Mouse (Mus musculus): ENCODE measurements at regions not wholly inside any gene's neighbourhood (a gene's known extent, or its start where the extent isn't known, plus 50 kb on each side); places are given as distances from the start of the nearest gene placed in this dataset.

DNA sequence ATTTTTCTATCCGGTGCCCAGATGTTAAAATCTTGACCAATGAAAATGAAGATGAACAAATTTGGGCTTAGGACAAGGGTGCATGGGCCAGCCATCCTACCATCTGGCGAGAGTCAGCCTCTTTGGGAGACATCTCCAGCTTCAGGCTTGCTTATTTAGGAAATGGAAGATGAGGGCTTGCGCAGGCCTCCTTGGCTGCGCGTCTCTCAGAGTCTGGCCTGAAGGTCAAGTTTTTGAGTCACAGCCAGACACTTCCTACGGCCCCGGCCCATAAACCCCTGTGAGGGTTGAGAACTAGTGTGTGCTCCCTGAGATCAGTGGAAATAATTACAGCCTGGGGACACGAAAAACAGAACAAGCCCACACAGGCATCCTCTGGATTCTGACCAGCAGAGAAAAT, 300.7 kb upstream of the Arglu1 start:
- no peak for ATAC-seq
- no peak overlapping the region for H3K27ac ChIP-seq (ENCODE audit: low read length)

DNA sequence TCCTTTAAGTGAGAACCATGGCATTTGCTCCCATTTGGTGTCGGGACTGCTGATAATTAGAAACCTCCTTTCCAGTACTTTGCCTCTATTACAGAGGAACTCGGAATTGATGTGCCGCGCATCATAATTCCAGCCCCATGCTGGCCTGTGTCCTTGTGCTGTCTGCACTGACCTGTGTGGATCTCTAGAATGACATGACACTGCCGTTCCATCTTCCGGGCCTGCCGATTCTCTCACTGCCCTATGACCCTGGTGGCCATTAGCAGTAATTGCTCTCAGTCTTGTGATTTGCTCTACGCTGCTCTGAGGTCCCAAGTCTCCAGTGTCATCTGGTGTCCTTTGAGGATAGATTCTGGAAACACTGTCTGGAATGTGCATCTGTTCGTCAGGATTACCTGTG, 295.7 kb upstream of the Arglu1 start:
- 72% methylated on average over 9 of the region's 9 CpGs for WGBS

More for the DNA sequence above, 300.7 kb upstream of the Arglu1 start:
- Histone ChIP-seq H3K9ac (ENCODE audit: low read depth, low read length) (no peak overlapping the region), H3K4me2 (ENCODE audit: low read depth, low read length) (no peak overlapping the region), H3K36me3 (ENCODE audit: control insufficient read depth, insufficient read depth, low read length) (no peaks in the 10 kb centered on the region), H3K27me3 (replicated peaks; ENCODE audit: control insufficient read depth, insufficient read depth, low read length) (no peaks in the 10 kb centered on the region), H3K9me3 (ENCODE audit: control insufficient read depth, low read length) (no peaks in the 10 kb centered on the region), H3K4me1 (ENCODE audit: control insufficient read depth, insufficient read depth, low read length) (peaks cover 16% of the 10 kb centered on the region), H3K4me3 (ENCODE audit: low read length) (no peak overlapping the region)
- 62% methylated on average over 8 of the region's 8 CpGs for WGBS

DNA sequence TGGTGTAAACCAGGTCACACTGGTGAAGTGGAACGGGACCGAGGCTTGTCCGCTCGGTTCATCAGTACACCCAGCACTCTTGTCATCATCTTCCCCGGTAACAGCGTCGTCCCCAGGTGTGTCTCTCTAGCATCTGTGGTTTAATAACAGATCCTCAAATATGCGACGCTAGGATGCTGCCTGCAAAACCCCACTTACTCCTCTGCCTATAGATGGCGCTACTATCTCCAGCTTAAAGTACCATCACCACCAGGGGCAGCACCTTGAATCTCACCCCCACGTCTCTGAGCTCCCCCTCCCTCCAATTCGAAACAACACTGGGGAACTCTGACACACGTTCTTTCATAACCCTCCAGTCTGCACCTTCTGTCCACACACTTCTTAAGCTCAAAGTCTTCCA, 295.1 kb upstream of the Arglu1 start:
- WGBS: 86% methylated on average over 13 of the region's 13 CpGs
- no peak overlapping the region for H3K4me2 ChIP-seq (ENCODE audit: low read depth, low read length)
- no peak overlapping the region for H3K27ac ChIP-seq (ENCODE audit: low read length)
- H3K27me3 ChIP-seq (replicated peaks; ENCODE audit: control insufficient read depth, insufficient read depth, low read length): no peaks in the 10 kb centered on the region
- no peak overlapping the region for H3K9ac ChIP-seq (ENCODE audit: low read depth, low read length)
- H3K4me1 ChIP-seq (ENCODE audit: control insufficient read depth, insufficient read depth, low read length): no peaks in the 10 kb centered on the region
- H3K4me3 ChIP-seq (ENCODE audit: low read length): no peak overlapping the region
- H3K36me3 ChIP-seq (ENCODE audit: control insufficient read depth, insufficient read depth, low read length): no peaks in the 10 kb centered on the region
- H3K9me3 ChIP-seq (ENCODE audit: control insufficient read depth, low read length): no peaks in the 10 kb centered on the region
- no peak for ATAC-seq

More for the DNA sequence above, 295.7 kb upstream of the Arglu1 start:
- Histone ChIP-seq H3K4me2 (ENCODE audit: low read depth, low read length) (no peak overlapping the region), H3K9ac (ENCODE audit: low read depth, low read length) (no peak overlapping the region), H3K4me1 (ENCODE audit: control insufficient read depth, insufficient read depth, low read length) (peaks cover 5% of the 10 kb centered on the region; the same call in 1 of the 2 replicates), H3K27me3 (replicated peaks; ENCODE audit: control insufficient read depth, insufficient read depth, low read length) (no peaks in the 10 kb centered on the region), H3K9me3 (ENCODE audit: control insufficient read depth, low read length) (no peaks in the 10 kb centered on the region), H3K36me3 (ENCODE audit: control insufficient read depth, insufficient read depth, low read length) (no peaks in the 10 kb centered on the region), H3K4me3 (ENCODE audit: low read length) (no peak overlapping the region), H3K27ac (ENCODE audit: low read length) (no peak overlapping the region)
- no peak for ATAC-seq

- ATAC-seq: no peak
- no peak overlapping the region for H3K4me2 ChIP-seq (ENCODE audit: low read depth, low read length)
Observed at GRCm38 (mm10) chr8:8984829-8985251, 294.5 kb upstream of the Arglu1 start.

GRCm38 (mm10) chr8:8984159-8984828, 294.0 kb upstream of the Arglu1 start:
- Histone ChIP-seq H3K9ac (ENCODE audit: low read depth, low read length) (no peak overlapping the region), H3K4me1 (ENCODE audit: control insufficient read depth, insufficient read depth, low read length) (no peaks in the 10 kb centered on the region), H3K27me3 (replicated peaks; ENCODE audit: control insufficient read depth, insufficient read depth, low read length) (no peaks in the 10 kb centered on the region), H3K4me2 (ENCODE audit: low read depth, low read length) (no peak overlapping the region), H3K36me3 (ENCODE audit: control insufficient read depth, insufficient read depth, low read length) (no peaks in the 10 kb centered on the region), H3K9me3 (ENCODE audit: control insufficient read depth, low read length) (no peaks in the 10 kb centered on the region), H3K4me3 (ENCODE audit: low read length) (no peak overlapping the region), H3K27ac (ENCODE audit: low read length) (no peak overlapping the region)
- no peak for ATAC-seq
- 35% methylated on average over 13 of the region's 13 CpGs for WGBS

More at GRCm38 (mm10) chr8:8984829-8985251, 294.5 kb upstream of the Arglu1 start:
- Histone ChIP-seq H3K27me3 (replicated peaks; ENCODE audit: control insufficient read depth, insufficient read depth, low read length) (no peaks in the 10 kb centered on the region), H3K4me3 (ENCODE audit: low read length) (no peak overlapping the region), H3K9ac (ENCODE audit: low read depth, low read length) (no peak overlapping the region), H3K9me3 (ENCODE audit: control insufficient read depth, low read length) (no peaks in the 10 kb centered on the region), H3K27ac (ENCODE audit: low read length) (no peak overlapping the region), H3K4me1 (ENCODE audit: control insufficient read depth, insufficient read depth, low read length) (no peaks in the 10 kb centered on the region), H3K36me3 (ENCODE audit: control insufficient read depth, insufficient read depth, low read length) (no peaks in the 10 kb centered on the region)
- WGBS: 44% methylated on average over 11 of the region's 11 CpGs

DNA sequence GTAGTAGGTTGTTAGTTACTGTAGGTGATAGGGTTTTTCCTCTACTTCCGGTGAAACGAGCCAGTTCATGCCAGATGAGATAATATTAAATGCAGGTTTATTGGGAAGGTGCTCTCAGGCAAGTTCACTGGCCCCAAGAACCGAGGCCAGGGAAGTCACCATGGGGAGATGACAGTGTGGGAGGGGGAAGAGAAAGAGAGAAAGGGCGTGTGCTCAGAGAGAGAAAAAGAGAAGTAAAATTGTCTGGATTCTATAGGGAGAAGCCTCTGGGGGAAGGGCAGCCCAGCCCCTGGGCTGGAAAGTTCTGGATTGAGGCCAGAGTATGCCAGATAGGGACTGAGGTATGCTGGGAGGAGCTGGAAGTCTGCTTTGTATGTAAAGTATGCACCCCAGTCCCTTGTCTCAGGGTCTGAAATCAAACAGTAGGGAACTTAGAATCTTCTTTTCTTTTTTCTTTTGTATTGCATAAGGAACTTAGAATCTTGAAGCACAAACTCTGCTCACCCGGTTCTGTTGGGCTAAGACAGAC, 292.9 kb upstream of the Arglu1 start:
- no peak overlapping the region for H3K4me2 ChIP-seq (ENCODE audit: low read depth, low read length)
- ATAC-seq: no peak
- no peak overlapping the region for H3K9ac ChIP-seq (ENCODE audit: low read depth, low read length)
- no peaks in the 10 kb centered on the region for H3K4me1 ChIP-seq (ENCODE audit: control insufficient read depth, insufficient read depth, low read length)
- no peaks in the 10 kb centered on the region for H3K36me3 ChIP-seq (ENCODE audit: control insufficient read depth, insufficient read depth, low read length)
- 64% methylated on average over 5 of the region's 5 CpGs for WGBS
- H3K27me3 ChIP-seq (replicated peaks; ENCODE audit: control insufficient read depth, insufficient read depth, low read length): no peaks in the 10 kb centered on the region
- H3K4me3 ChIP-seq (ENCODE audit: low read length): no peak overlapping the region
- H3K9me3 ChIP-seq (ENCODE audit: control insufficient read depth, low read length): no peaks in the 10 kb centered on the region
- no peak overlapping the region for H3K27ac ChIP-seq (ENCODE audit: low read length)

GRCm38 (mm10) chr8:8978969-8979368, 288.6 kb upstream of the Arglu1 start:
- Histone ChIP-seq H3K27me3 (replicated peaks; ENCODE audit: control insufficient read depth, insufficient read depth, low read length) (no peaks in the 10 kb centered on the region), H3K4me2 (ENCODE audit: low read depth, low read length) (no peak overlapping the region), H3K4me1 (ENCODE audit: control insufficient read depth, insufficient read depth, low read length) (no peaks in the 10 kb centered on the region), H3K4me3 (ENCODE audit: low read length) (no peak overlapping the region), H3K27ac (ENCODE audit: low read length) (no peak overlapping the region), H3K9me3 (ENCODE audit: control insufficient read depth, low read length) (no peaks in the 10 kb centered on the region), H3K9ac (ENCODE audit: low read depth, low read length) (no peak overlapping the region), H3K36me3 (ENCODE audit: control insufficient read depth, insufficient read depth, low read length) (no peaks in the 10 kb centered on the region)
- ATAC-seq: no peak
- 20% methylated on average over 1 of the region's 1 CpGs for WGBS

DNA sequence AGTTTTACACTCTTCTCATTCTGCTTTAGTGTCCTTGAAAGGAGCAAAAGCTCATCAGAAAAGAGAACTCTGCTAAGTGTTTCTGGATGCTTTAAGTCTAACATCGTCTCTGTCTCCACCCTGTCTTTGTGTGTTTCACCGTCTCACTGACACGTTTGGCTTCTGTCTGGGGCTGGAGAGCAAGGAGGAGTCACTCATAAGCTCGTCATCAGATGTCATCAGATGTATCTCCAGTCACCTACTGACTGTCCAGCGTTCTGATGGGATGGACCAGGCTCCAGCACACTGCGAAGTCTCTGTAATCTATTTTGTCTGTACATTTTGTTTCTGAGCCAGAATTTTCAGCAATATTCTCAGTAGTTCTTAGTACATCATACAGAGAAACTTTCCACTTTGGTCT, 283.4 kb upstream of the Arglu1 start:
- Histone ChIP-seq H3K4me3 (ENCODE audit: low read length) (no peak overlapping the region), H3K4me2 (ENCODE audit: low read depth, low read length) (no peak overlapping the region), H3K36me3 (ENCODE audit: control insufficient read depth, insufficient read depth, low read length) (no peaks in the 10 kb centered on the region), H3K27me3 (replicated peaks; ENCODE audit: control insufficient read depth, insufficient read depth, low read length) (no peaks in the 10 kb centered on the region), H3K9me3 (ENCODE audit: control insufficient read depth, low read length) (no peaks in the 10 kb centered on the region), H3K4me1 (ENCODE audit: control insufficient read depth, insufficient read depth, low read length) (no peaks in the 10 kb centered on the region), H3K27ac (ENCODE audit: low read length) (no peak overlapping the region), H3K9ac (ENCODE audit: low read depth, low read length) (no peak overlapping the region)
- ATAC-seq: no peak
- WGBS: 68% methylated on average over 6 of the region's 6 CpGs

GRCm38 (mm10) chr8:8973334-8973733, 283.0 kb upstream of the Arglu1 start:
- Histone ChIP-seq H3K27ac (ENCODE audit: low read length) (no peak overlapping the region), H3K9me3 (ENCODE audit: control insufficient read depth, low read length) (no peaks in the 10 kb centered on the region), H3K9ac (ENCODE audit: low read depth, low read length) (no peak overlapping the region), H3K4me1 (ENCODE audit: control insufficient read depth, insufficient read depth, low read length) (no peaks in the 10 kb centered on the region), H3K27me3 (replicated peaks; ENCODE audit: control insufficient read depth, insufficient read depth, low read length) (no peaks in the 10 kb centered on the region), H3K4me3 (ENCODE audit: low read length) (no peak overlapping the region), H3K4me2 (ENCODE audit: low read depth, low read length) (no peak overlapping the region), H3K36me3 (ENCODE audit: control insufficient read depth, insufficient read depth, low read length) (no peaks in the 10 kb centered on the region)
- no peak for ATAC-seq
- WGBS: 64% methylated on average over 6 of the region's 6 CpGs

- 57% methylated on average over 5 of the region's 5 CpGs for WGBS
- Histone ChIP-seq H3K4me1 (ENCODE audit: control insufficient read depth, insufficient read depth, low read length) (0 out of 2 replicates have a peak, but pooled peaks cover 3% of the 10 kb centered on the region), H3K4me3 (ENCODE audit: low read length) (no peak overlapping the region), H3K4me2 (ENCODE audit: low read depth, low read length) (no peak overlapping the region), H3K27me3 (replicated peaks; ENCODE audit: control insufficient read depth, insufficient read depth, low read length) (no peaks in the 10 kb centered on the region), H3K9ac (ENCODE audit: low read depth, low read length) (no peak overlapping the region), H3K27ac (ENCODE audit: low read length) (no peak overlapping the region), H3K36me3 (ENCODE audit: control insufficient read depth, insufficient read depth, low read length) (no peaks in the 10 kb centered on the region), H3K9me3 (ENCODE audit: control insufficient read depth, low read length) (no peaks in the 10 kb centered on the region)
- ATAC-seq: peak; percentile 60; the same call in 1 of the 2 replicates
Observed at GRCm38 (mm10) chr8:8970776-8971175, 280.5 kb upstream of the Arglu1 start.

Data from intestine, embryonic 16.5 days (tissue).